Mouse (Mus musculus) retina, embryonic 14.5 days (tissue): Measurements from ENCODE around the gene Rab11fip3.
"Not testable (repeated sequence)": the region's sequence is repeated elsewhere in the genome, so short reads cannot be mapped to it uniquely, and the experiment has no call there.

ENCODE experiments used
- DNase-seq: peaks from one replicate; pipeline ENCODE4 v3.0.0-alpha.2; 2015; ENCODE audit warnings: low spot score

Rab11fip3 gene

DNA sequence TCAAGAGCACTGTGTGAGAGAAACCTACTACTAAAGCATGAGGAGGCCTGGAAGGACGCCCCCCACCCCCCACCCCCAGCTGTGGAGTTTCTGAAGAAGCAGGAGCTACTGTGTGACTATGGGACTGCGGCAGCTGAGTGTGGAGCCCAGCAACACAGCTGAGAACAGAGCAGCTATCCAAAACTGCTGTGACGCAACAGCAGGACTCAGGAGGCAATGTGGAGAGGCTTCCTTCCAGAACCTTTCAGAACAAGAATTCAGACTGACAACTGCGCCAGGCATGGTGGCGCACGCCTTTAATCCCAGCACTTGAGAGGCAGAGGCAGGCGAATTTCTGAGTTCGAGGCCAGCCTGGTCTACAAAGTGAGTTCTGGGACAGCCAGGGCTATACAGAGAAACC is 28.6 kb downstream of the Rab11fip3 start:
- not testable (repeated sequence) for DNase-seq

DNA sequence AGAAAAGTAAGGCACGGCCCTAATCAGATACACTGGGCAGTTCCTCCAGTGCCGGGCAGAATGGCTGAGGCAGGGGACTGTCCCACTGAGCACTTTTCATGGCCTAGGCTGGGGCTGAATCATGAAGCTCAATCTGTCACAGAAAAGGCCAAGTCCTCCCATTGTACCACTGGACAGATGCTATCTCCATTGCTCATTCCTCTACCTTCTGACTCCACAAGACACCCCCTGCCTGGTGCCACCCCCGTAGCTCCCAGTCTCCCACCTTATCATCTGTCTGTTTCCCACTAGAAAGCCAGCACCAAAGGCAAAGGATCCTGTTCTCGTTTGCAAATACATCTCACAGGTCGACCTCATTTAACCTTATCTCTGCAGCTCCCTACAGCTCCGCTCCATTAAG is 37.3 kb downstream of the Rab11fip3 start:
- no peak for DNase-seq

DNA sequence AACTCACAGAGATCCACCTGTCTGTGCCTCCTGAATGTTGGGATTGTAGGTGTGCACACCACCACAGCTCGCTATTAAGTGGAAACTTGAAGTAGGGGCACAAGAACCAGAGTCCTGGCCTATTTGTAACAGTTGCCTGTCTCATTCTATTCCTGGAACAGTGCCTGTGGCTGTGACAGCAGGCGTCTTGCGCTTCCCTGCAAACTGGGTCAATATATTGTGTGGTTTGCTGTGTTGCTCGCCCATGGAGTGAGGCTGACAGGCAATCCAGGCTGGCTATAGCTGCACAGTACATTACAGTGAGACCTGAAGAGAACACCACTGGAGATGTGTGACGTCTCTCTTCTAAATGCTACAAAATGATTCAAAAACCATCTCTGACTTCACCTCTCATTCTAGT is 37.8 kb downstream of the Rab11fip3 start:
- no peak for DNase-seq

DNA sequence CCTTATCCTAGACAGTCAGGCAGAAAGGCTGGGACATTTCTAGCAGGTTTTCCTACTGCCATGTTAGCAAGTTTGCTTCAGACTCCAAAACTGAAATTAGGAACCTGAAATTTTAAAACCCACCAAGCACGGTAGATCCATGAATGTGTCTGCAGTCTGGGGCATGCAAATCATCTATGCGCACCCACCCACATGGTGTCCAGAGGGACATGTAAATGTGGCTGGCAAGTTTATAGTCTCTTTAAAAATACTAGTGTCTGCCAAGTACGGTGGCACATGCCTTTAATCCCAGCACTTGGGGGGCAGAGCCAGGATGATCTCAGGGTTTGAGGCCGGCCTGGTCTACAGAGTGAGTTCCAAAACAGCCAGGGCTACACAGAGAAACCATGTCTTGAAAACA is 41.1 kb downstream of the Rab11fip3 start:
- DNase-seq: no peak

DNA sequence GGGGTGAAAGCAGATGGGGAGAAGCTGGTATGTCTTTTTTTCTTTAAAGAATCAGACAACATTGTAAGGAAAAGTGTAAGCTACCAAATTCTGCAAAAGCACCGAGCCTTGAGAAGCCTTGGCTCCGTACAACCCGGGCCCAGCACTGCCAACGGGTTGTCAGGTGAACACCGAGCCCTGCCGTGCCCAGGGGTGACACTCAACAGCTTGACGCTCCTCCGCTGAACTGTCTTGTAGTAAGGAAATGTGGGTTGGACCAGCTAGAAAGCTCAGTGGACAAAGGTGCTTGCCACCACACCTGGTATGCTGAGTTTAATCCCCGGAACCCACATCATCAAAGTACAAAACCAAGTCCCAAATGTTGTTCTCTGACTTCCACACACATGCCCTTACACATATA is 44.7 kb downstream of the Rab11fip3 start:
- DNase-seq: no peak

DNA sequence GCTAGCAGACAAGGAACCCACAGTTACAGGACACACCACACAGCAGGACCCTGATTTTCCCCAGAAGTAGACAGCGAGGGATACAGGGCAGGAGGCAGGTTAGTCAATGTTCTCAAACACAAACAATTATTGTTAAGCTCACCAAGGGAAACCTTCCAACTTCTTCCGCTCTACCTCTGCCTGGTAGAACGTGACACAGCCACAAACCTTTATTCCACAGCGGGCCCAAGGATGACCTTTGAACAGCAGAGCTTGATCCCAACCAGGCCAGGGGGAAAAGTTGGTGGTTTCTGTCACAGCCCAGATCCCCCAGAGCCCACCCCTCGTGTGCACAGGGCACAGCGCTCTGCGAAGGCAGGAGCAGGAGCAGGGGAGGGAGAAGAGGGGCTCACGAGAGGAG is 45.4 kb downstream of the Rab11fip3 start:
- no peak for DNase-seq

DNA sequence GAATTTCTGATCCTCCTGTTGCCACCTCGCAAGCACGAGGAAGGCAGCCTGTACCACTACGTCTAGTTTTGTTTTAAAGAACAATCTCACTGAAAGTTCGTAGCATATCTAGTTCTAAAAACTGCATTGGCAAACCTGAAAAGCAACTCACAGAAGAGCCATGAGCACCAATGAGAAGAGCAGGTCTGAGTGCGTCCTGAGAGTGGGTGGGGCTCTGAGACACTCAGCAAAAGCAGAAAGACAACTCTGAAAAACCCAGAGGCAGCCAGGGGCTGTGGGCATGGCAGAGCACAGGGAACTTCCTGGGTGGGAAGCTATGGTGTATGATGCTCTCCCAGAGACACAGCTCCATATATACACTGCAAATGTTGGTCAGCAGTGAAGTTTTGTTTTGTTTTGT is 46.2 kb downstream of the Rab11fip3 start:
- no peak for DNase-seq

DNA sequence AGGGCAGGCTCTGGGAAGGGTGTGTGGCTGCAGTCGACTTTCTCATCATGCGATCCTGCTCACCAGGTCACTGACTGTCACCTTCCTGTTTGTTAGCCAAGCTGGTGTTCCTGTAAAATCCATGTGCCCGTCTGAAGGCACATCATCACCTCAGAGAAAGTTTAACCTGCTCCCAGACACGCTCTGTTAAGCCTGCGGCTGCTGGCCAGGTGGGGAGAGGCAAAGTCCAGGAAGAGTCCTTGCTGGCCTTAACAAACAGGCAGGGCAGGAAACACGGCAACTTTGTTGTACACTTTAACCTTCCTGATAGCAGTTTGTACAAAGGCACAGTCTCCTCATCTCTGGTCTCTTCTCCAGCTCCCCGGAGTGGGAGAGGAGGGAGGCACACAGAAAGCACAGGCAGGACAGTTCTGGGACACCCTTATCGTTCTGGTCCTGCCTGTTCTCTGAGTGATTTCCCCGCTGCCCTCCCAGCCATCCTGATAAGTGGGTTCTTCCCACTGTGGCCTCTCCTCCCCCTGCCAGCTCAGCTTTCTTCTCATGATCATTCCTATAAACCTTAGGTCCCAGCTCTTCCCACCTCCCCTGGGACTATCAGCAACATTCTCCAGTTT is 47.5 kb downstream of the Rab11fip3 start:
- DNase-seq: no peak

DNA sequence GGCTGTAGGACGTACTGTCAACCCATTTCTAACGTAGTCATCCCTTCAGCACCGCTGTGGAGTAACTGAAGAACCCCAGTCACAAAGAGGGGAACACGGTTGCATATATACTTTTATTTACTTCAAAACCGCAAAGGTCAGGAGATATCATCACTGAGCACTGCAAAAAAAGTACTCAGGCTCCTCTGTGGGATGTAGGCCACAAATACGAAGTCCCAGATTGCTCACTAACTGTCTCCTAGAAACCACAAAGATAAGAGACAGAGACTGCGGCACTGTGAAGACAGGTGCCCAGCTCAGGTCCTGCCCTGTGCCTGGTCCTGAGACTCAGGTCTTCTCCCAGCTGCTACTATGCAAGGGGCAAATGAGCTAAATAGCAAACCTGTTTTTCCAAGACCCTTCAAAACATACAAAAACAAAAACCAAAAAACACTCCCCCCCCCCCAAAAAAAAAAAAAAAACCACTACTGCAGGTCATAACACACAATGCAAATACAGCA is 48.5 kb downstream of the Rab11fip3 start:
- DNase-seq: no peak

DNA sequence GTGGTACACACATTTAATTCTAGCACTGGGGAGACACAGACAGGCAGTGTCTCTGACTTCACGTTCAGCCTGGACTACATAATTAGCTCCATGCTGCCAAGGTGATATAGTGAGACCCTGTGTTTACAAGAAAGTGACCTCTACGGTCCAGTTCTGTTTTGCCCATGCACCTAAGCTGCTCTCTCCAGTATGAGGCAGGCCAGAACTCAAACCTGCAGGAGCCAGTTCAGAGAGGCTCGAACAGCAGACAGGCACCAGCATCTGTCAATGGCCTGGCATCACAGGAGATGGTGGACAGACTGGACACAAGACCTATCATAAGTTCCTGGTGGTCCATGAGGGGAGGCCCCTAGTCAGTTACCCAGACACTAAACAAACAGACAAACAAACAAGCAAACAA is 51.0 kb downstream of the Rab11fip3 start:
- DNase-seq: no peak

DNA sequence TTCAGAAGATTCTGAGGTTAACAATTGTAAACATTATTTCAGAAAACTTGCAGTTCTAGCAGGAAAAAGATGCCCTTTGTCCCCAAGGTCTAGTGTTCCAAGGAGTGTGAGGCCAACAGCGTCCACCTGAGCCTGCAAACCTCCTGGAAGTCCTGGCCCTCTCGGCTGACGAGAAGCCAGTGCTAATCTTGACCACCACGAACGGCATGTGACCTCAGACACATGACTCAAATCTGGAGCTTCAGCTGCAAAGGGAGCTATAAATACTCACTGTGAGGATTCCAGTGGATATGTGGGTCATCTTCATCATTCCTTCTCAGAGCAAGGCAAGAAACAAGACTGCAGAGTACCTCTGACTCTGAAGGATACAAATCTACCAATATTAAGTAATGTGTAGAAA is 51.4 kb downstream of the Rab11fip3 start:
- DNase-seq: no peak

DNA sequence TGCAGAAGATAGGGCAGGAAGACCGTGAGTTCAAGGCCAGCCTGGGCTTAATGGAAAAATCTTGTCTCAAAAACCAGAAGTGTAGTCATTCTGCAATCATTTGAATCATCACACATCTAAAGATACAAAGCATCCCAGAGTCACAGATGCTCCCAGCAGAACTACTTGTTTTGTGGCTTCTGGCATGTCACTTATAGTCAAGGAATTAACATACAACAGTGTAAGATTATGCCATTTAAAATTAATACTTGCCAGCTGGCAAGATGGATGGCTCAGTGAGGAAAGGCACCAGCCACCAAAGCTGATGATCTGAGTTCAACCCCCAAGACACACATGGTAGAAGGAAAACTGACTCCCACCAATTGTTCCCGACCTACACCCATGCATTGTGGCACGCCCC is 52.3 kb downstream of the Rab11fip3 start:
- no peak for DNase-seq

DNA sequence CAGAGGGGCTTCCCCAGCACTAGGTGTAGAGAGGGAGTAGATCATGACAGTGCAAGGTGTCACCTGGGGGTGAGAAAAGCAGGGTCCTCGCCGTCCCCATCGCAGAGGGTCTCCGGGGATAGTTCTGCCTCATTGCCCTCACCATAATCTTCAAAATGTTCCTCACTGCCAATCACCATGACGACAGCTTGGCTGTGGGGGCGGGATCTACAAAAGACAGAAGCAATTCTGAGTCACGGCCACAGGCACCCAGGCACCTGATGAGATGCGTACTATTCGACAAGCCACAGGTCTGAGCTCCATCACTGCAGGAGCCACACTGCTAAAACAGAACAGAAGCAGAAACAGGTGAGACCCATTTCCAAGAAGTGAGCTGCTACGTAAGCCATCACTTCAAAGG is 55.6 kb downstream of the Rab11fip3 start:
- DNase-seq: no peak

DNA sequence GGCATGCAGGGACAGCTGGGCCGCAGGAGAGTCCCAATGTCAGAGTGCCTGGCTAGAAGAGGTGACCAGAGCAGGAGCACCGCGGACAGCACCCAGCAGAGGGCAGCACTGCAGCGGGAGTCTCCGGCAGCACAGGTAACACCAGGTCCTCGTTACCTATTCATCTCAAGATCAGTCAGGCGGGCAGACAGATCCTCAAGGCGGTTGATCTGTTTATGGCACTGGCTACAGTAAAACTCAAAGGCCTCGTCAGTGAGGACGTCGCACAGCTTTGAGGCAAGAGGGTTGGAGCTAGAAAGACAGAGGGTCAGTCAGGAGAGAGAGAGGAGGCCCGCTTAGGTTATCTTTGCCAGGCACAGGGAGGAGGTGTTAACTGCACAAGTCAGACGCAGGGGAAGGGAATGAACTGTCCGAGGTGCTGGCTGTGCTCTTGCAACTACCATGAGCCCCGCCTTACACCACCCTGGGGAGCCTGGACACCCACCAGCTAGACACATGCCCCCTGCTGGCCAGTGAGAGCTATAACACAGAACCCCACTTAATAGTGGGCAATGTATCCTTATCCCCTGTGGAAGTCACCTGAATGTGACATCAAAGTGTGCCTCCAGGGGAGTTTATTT is 57.4 kb downstream of the Rab11fip3 start:
- peak; percentile 82 for DNase-seq

DNA sequence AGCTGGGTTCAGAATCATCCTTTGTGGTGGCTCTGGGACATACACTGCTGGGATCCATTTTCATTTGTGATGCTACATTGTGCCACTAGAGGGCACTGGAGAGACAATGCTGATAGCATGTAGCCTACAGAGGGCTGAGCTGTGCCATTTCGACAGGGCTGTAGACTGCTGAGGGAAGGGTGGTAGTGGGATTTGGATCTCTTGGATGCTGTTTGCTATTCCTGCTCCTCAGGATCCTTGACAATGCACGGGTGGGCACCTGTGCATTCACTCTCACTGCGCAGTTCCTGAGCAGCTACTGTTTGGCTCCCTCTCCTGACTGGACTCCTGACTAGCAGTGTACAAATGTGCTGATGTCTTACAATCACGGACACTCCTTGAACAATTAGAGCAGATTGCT is 59.8 kb downstream of the Rab11fip3 start:
- peak; percentile 95 for DNase-seq

DNA sequence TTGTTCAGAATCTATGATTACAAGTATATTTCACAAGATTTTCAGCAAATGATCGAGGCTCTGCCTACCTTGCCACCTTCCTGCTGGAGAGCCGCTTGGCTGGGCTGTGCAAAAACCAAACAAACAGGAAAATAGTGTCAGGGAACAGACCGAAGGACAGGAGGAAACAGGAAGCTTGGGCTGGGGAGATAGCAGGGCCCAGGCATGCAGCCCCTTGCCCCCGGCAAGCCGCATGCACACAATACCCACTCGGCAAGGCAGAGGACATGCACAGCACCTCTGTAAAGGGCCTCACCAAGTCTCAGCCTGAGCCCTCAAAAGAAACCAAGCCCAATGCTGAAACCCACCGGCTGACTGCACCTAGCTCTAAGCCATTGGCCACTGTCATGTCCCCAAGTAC is 60.6 kb downstream of the Rab11fip3 start:
- no peak for DNase-seq

DNA sequence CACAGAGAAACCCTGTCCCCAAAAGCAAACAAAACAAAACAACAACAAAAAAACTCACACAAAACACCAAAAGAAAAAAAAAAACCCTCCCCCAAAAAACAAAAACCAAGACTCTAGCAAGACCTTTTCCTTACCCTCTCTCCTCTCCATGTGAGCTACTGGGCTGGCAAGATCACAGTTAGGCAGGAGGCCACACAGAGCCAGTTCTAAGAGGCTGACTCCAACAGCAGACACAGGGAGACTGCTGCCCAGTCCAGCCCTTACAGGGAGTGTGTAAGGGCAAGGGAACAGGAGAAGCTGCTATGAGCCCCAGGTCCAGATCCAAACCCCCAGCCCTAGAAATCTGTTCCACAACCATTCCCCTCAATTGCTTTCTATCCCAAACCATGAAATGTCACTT is 61.0 kb downstream of the Rab11fip3 start:
- no peak for DNase-seq

DNA sequence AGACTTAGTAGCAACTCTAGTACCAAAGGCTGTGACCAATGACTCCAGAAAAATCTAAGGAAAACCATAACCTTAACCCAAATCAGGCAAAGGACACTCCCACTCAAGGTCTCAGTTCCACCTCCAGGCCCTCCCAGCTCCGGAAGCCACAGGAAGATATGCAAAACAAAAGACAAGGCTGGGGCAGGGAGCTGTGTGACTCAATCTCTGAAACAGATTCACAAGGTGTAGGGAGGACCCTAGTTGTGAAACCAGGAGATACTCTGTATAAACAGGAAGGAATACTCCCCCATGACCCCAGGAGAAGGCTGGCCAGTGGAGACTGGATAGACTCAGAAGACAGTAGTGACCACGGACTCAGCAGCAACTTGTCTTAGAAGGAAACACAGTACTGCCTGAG is 61.7 kb downstream of the Rab11fip3 start:
- no peak for DNase-seq

DNA sequence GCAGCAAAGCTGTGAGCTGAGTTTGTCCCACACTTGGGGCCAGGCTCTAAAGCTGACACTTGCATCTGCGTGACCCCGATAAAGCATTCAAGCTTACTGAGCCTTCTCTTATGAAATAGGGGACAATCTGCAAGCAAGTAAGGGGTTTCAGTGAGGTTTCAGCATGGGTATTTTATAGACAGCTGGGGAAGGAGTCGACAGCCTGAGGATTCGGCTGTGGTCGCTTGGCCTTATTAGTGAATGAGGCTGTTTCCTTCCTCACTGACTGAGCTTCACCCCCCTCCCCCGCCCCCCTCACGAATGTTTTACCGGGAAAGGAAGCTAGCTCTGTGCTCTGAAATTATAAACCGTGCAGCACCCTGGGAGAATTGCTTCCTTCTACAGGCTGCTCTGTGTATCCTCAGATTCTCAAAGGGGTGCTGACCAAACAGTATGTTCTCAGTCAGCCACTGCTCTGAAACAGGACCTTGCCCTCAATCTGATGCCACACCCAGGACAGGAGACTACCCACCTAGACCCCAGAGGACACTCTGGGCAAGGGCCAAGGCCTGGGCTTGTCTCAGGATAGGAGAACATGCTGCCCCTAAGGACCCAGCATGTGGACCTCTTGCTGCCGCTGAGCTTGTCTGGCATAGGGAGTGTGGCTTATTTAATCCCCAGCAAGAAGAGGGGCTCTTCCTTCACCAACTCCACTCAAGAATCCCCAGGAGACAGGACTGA is 63.5 kb downstream of the Rab11fip3 start:
- no peak for DNase-seq

DNA sequence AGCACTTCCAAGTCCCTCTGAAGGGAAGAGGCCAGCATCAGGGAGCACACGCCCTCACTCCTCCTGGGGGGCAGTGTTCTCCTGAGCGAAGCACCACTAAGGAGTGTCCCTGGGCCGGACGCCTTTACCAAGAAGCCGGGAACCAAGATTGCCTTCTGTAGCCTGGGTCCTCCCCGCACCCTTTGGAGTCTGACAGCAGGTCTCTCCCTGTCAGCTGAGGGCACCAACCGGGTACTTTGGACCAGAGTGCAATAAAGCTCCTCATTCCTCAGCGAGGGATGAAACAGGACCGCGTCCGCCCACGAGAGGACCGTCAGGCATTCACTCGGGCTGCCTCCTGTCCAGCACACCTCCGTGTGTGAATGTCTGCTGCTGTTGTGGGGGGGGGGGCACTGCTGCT is 64.6 kb downstream of the Rab11fip3 start:
- DNase-seq: no peak

DNA sequence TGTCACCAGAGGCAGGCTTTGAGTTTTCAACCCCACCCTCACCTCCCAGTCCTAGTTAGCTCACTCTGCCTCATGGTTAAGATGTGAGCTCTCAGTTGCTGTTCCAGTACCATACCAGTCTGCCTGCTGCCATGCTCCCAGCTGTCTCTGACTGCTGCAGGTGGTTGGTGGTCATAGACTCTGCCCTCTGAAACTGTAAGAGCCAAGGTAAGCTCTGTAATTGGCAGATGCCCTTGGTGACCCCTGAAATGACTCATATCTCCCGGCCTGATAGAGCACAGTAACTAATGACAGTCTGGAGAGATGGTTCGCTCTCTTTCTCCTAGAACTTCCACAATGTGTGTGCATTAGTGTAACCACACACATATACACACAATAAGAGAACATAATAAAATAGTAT is 65.5 kb downstream of the Rab11fip3 start:
- DNase-seq: no peak

DNA sequence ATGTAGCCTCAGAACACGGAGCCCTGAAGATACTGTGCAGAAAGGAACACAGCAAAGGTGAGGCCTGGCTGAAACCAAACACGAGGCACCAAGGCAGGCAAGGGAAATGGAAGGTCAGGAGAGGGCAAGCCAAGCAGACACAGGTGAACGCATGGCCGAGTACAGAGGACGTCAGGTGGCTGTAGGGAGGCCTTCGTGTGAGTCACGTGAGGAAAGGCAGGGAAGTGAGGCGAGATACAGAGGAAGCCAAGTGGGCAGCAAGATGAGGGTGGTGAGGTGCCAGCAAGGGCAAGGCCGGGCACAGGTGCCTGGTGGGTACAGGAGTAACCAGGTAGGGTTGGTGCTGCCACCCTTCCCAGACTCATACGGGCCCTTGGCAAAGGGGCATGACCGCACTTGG is 70.9 kb downstream of the Rab11fip3 start:
- no peak for DNase-seq

DNA sequence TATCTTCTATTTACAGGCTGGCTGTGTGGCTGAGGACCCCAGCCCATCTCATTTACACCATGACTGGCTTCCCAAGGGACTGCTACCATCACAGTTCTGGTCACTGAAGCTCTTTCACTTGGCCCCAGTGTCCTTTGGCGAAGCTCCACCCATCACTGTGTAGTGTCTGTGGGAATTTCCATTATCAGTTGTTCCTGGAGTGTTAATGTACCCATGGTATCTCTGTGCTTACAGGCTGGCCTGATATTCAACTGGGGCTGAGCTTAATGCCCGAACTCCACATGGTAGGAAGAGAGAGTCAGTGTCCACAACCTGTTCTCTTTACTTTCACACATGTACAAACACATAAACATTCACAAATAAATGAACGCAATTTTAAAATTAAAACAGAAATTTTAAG is 75.9 kb downstream of the Rab11fip3 start:
- no peak for DNase-seq

DNA sequence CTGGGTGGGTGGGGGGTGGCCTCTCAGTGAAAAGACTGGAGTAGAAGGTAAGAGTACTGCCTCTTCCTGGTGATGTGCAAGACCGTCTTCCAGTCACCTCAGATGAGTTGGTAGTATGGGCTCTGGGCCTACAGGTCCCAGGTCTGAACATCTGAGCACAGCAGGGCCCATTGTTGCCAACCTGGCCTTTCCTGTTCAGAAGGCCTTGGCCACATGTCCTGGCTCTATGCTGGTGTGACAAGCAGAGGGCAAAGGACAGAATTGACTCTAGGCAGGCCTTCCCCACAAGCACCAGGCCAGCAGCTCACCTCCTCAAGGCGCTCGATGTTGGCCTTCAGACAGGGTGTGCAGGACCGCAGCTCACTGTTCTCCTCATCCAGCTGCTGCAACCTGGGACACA is 77.1 kb downstream of the Rab11fip3 start:
- no peak for DNase-seq
